In the genomic region with DNA sequence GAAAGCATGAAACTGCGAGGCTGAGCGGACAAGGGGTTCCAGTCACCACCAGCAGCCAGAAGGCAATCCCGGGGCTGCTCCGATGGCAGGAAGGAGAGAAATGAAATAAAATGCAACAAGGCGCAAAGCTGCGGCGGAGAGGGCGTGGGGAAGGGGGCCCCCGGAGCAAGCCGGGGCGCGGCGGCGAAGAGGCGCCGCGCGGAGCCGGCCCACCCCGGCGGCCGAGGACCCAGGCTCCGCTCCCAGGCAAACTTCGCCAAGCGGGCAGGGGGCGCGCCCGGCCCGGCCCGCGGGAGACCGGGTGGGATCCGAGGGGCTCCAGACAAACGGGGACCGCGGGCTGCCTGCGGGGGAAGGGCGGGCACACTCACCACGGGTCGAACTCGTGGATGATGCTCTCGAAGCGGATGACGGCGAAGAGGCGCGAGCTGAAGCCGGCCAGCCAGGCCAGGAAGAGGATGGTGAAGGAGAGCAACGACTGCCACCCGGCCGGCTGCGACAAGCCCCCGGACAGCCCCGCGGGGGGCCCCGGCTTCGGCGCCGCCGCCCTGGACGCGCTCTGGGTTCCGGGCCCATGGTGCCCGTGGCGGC, we compare ENCODE assay signal across 7 mouse cellular contexts. TPM values are rescaled to one million over a fixed set of nuclear protein-coding genes. Genes with fewer than 3 reads are reported as not detected.
A peak's percentile ranks its signal among the peaks of the same experiment; 100 is the strongest.
DNase-seq lines count a peak whose midpoint lies in the region; ATAC-seq and TF ChIP-seq lines count a peak whose summit lies in the region.

No protein-coding gene starts in this region.

- peaks cover 14% of the 10 kb centered on the region; the same call in 1 of the 2 replicates for H3K79me2 ChIP-seq in liver, adult 2 months (ENCODE audit: control insufficient read depth, insufficient read depth, low read length)

- no peak for TF ChIP-seq POLR2A in liver, adult 2 months (IDR thresholded peaks at IDR 0.05; ENCODE audit: extremely low read depth, insufficient read depth, low read length)

- peak overlapping the region; percentile 98 for H3K4me3 ChIP-seq in forebrain, embryonic 11.5 days (ENCODE audit: low read depth, low read length)
- H3K4me3 ChIP-seq in liver, adult 2 months (ENCODE audit: insufficient read depth, low read depth, low read length): peak overlapping the region; percentile 96
- peak overlapping the region; percentile 96 for H3K4me3 ChIP-seq in neural tube, embryonic 14.5 days (ENCODE audit: low read depth, low read length)

- ATAC-seq in forebrain, embryonic 11.5 days (replicated peaks; ENCODE audit: low FRiP score): peak; percentile 4
- peak; percentile 12 for ATAC-seq in neural tube, embryonic 14.5 days (ENCODE audit: low read depth)

- intact Hi-C loops in left cerebral cortex, postnatal 25 days (cut with DNase I): loop anchor here (5.0 kb wide), 1 partner anchor 393 kb away; no protein-coding TSS in a partner anchor
- intact Hi-C loops in left cerebral cortex, postnatal 4 days (cut with DNase I): no loop called here

- no peak for TF ChIP-seq CTCF in liver, adult 2 months (IDR thresholded peaks at IDR 0.05; ENCODE audit: low read depth, low read length)

- peaks cover 7% of the 10 kb centered on the region; the same call in 1 of the 2 replicates for H3K4me1 ChIP-seq in forebrain, embryonic 11.5 days (replicated peaks; ENCODE audit: control insufficient read depth, insufficient read depth, low read length)
- H3K4me1 ChIP-seq in liver, adult 2 months (ENCODE audit: control insufficient read depth, insufficient read depth, low read length): peaks cover 13% of the 10 kb centered on the region
- peaks cover 25% of the 10 kb centered on the region for H3K4me1 ChIP-seq in neural tube, embryonic 14.5 days (ENCODE audit: control insufficient read depth, insufficient read depth, low read length)

- H3K27ac ChIP-seq in forebrain, embryonic 11.5 days (ENCODE audit: low read depth, low read length): peak overlapping the region; percentile 95
- peak overlapping the region; percentile 96 for H3K27ac ChIP-seq in liver, adult 2 months (replicated peaks; ENCODE audit: insufficient read depth, low read depth, low read length)
- H3K27ac ChIP-seq in neural tube, embryonic 14.5 days (ENCODE audit: low read depth, low read length): peak overlapping the region; percentile 98

- no peaks in the 10 kb centered on the region for H3K9me3 ChIP-seq in forebrain, embryonic 11.5 days (ENCODE audit: control insufficient read depth, low read length)
- H3K9me3 ChIP-seq in neural tube, embryonic 14.5 days (ENCODE audit: control insufficient read depth, low read length): no peaks in the 10 kb centered on the region

- under 1% methylated on average over 51 of the region's 65 CpGs for WGBS in forebrain, embryonic 11.5 days
- under 1% methylated on average over 64 of the region's 65 CpGs for WGBS in liver, adult 2 months
- under 1% methylated on average over 33 of the region's 65 CpGs for WGBS in neural tube, embryonic 14.5 days

- no peaks in the 10 kb centered on the region for H3K27me3 ChIP-seq in forebrain, embryonic 11.5 days (ENCODE audit: control insufficient read depth, insufficient read depth, low read length)
- H3K27me3 ChIP-seq in liver, adult 2 months (ENCODE audit: control insufficient read depth, insufficient read depth, low read length): no peaks in the 10 kb centered on the region
- H3K27me3 ChIP-seq in neural tube, embryonic 14.5 days (ENCODE audit: control insufficient read depth, insufficient read depth, low read length): 0 out of 2 replicates have a peak, but pooled peaks cover 2% of the 10 kb centered on the region

- peak; percentile 27 to 47 for DNase-seq in left cerebral cortex, postnatal 25 days (ENCODE audit: low spot score in 2 of 2)
- DNase-seq in left cerebral cortex, postnatal 4 days: no peak
- peak; percentile 53 for DNase-seq in T-cell, adult 2 months (ENCODE audit: low spot score)
- no peak for DNase-seq in forebrain, embryonic 11.5 days (ENCODE audit: low spot score)
- no peak for DNase-seq in liver, adult 2 months (ENCODE audit: extremely low read depth, low read depth, low spot score)
- no peak for DNase-seq in kidney, postnatal 14 days

- peak overlapping the region; percentile 41 for H3K4me2 ChIP-seq in forebrain, embryonic 11.5 days (ENCODE audit: low read depth, low read length, severe bottlenecking)
- peak overlapping the region; percentile 66 for H3K4me2 ChIP-seq in neural tube, embryonic 14.5 days (ENCODE audit: low read depth, low read length)

- peak overlapping the region; percentile 98 for H3K9ac ChIP-seq in forebrain, embryonic 11.5 days (ENCODE audit: low read length)
- peak overlapping the region; percentile 96 for H3K9ac ChIP-seq in liver, adult 2 months (ENCODE audit: low read depth, low read length)
- H3K9ac ChIP-seq in neural tube, embryonic 14.5 days (replicated peaks; ENCODE audit: low read depth, low read length): peak overlapping the region; percentile 97

- no peaks in the 10 kb centered on the region for H3K36me3 ChIP-seq in forebrain, embryonic 11.5 days (ENCODE audit: control insufficient read depth, insufficient read depth, low read length)
- H3K36me3 ChIP-seq in liver, adult 2 months (ENCODE audit: control insufficient read depth, insufficient read depth, low read length): no peaks in the 10 kb centered on the region
- no peaks in the 10 kb centered on the region for H3K36me3 ChIP-seq in neural tube, embryonic 14.5 days (ENCODE audit: control insufficient read depth, insufficient read depth, low read length)

RNA-seq across cellular contexts. Expression of a gene that starts 0.7 kb away (rescaled TPM):
- 100 to 1,000 TPM in 1 of 2 experiments, 10 to 100 TPM in 1; 85.2 to 100 TPM for total RNA-seq in left cerebral cortex, postnatal 25 days (2021)
- total RNA-seq in left cerebral cortex, postnatal 4 days (2021): 100 to 1,000 TPM; 110 to 112 TPM
- 104 and 110 TPM in 2 replicates for polyA plus RNA-seq in forebrain, embryonic 11.5 days (2014; fragmentation: Nextera tagmentation; extraction: Ambion mirVana)
- 60.5 and 73.4 TPM in 2 replicates for total RNA-seq in liver, adult 2 months (2014; rRNA removed)
- polyA plus RNA-seq in liver, adult 2 months (2012; rRNA removed): 28.2 and 33.8 TPM in 2 replicates
- polyA plus RNA-seq in neural tube, embryonic 14.5 days (2014; fragmentation: Nextera tagmentation; extraction: Ambion mirVana): 107 and 132 TPM in 2 replicates

Comparison
In these comparisons a context has a peak if more than half of its experiments do, and no peak if none do; other contexts are left out.
1. DNase-seq: peak in left cerebral cortex, postnatal 25 days (2 of 2) and T-cell, adult 2 months (single experiment); none in left cerebral cortex, postnatal 4 days (single experiment), forebrain, embryonic 11.5 days (single experiment), liver, adult 2 months (single experiment) and kidney, postnatal 14 days (single experiment).
2. Peak in every context shown above with its lines, with median percentiles within 50 percentile points of each other: H3K27ac ChIP-seq, H3K4me3 ChIP-seq and H3K9ac ChIP-seq.